Mouse (Mus musculus) stomach, embryonic 15.5 days (tissue): ENCODE results near the gene Urb1. TPM values are rescaled to one million over a fixed set of nuclear protein-coding genes. Genes with fewer than 3 reads are reported as not detected.

Experiments
- ATAC-seq: fragments of 200-750 bp; cut with Nextera tagmentation; 2 replicates; pipeline ENCODE4 v1.8.0; 2017; ENCODE audit warnings: low read depth, moderate number of reproducible peaks, moderate TSS enrichment; ENCODE audit not compliant: insufficient read depth, low FRiP score
- H3K27ac ChIP-seq: fragments of 300-500 bp; sonication (generic); 2 replicates; pipeline ENCODE4 v1.5.1; 2015; ENCODE audit warnings: mild to moderate bottlenecking, inconsistent platforms
- H3K27me3 ChIP-seq: fragments of 300-500 bp; sonication (generic); replicated peaks from 2 replicates; pipeline ENCODE4 v1.6.1; 2015; ENCODE audit warnings: inconsistent platforms
- H3K36me3 ChIP-seq: fragments of 300-500 bp; sonication (generic); 2 replicates; pipeline ENCODE4 v1.6.1; 2015; ENCODE audit warnings: inconsistent platforms
- H3K4me1 ChIP-seq: fragments of 300-500 bp; sonication (generic); 2 replicates; pipeline ENCODE4 v1.6.1; 2015; ENCODE audit warnings: inconsistent platforms
- H3K4me2 ChIP-seq: fragments of 300-500 bp; sonication (generic); 2 replicates; pipeline ENCODE4 v1.6.1; 2015; ENCODE audit warnings: mild to moderate bottlenecking, inconsistent platforms
- H3K4me3 ChIP-seq: fragments of 300-500 bp; sonication (generic); replicated peaks from 2 replicates; pipeline ENCODE4 v1.5.1; 2015; ENCODE audit warnings: inconsistent platforms
- H3K9ac ChIP-seq: fragments of 300-500 bp; sonication (generic); 2 replicates; pipeline ENCODE4 v1.6.1; 2015; ENCODE audit warnings: inconsistent platforms
- H3K9me3 ChIP-seq: fragments of 300-500 bp; sonication (generic); 2 replicates; pipeline ENCODE4 v1.6.1; 2016; ENCODE audit warnings: inconsistent platforms
- WGBS: fragments of 180-500 bp; shearing (Covaris S2); methylation state at CpG from one replicate; pipeline ENCODE4 v1.1.7; 2015; 5-methylcytosine and 5-hydroxymethylcytosine counted together
- polyA plus RNA-seq: library from polyadenylated mRNA; unstranded; fragments of >200 nt; fragmentation: Nextera tagmentation; extraction: Ambion mirVana; gene quantifications from 2 replicates; pipeline ENCODE4 v1.2.1, GENCODE M21; 2015

Gene Urb1
- polyA plus RNA-seq, 1 experiment from 2014 or later = 6.4 TPM

- H3K4me3 ChIP-seq = no peak overlapping the region
- no peaks in the 10 kb centered on the region for H3K27me3 ChIP-seq
- no peak overlapping the region for H3K4me2 ChIP-seq
- H3K4me1 ChIP-seq = no peaks in the 10 kb centered on the region
- H3K36me3 ChIP-seq = peaks cover 10% of the 10 kb centered on the region
- no peak overlapping the region for H3K27ac ChIP-seq
- ATAC-seq = peak; percentile 95
- H3K9ac ChIP-seq = no peak overlapping the region
- 44% methylated on average over 4 of the region's 4 CpGs for WGBS
- no peaks in the 10 kb centered on the region for H3K9me3 ChIP-seq
Observed at GRCm38 (mm10) chr16:90760515-90760914, 49.7 kb downstream of the Urb1 start.

DNA sequence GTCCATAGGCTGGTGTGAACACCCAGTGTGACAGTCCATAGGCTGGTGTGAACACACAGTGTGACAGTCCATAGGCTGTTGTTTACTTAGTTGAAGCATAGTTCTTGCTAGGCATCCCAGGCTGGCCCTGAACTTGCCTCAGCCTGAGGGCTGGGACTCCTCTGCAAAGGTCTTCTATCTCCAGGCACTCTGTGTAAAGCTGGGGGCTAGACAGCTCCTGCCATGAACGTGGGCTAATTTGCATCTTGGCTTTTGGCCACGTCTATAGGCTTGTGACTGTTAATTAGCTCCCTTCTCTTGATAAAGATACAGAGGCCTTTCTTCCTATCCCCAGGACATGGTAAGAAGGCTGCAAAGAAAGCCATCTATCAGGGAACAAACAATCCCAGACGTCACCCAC is 50.9 kb downstream of the Urb1 start:
- H3K36me3 ChIP-seq = peaks cover 12% of the 10 kb centered on the region
- WGBS = 50% methylated on average over 3 of the region's 3 CpGs

GRCm38 (mm10) chr16:90753386-90753941 is 56.7 kb downstream of the Urb1 start:
- no peak overlapping the region for H3K9ac ChIP-seq
- no peaks in the 10 kb centered on the region for H3K27me3 ChIP-seq
- H3K9me3 ChIP-seq = no peaks in the 10 kb centered on the region
- H3K4me1 ChIP-seq = no peaks in the 10 kb centered on the region
- ATAC-seq = no peak
- 93% methylated on average over 13 of the region's 13 CpGs for WGBS
- peaks cover 21% of the 10 kb centered on the region for H3K36me3 ChIP-seq
- H3K4me2 ChIP-seq = no peak overlapping the region
- no peak overlapping the region for H3K27ac ChIP-seq
- H3K4me3 ChIP-seq = no peak overlapping the region

More for the DNA sequence above, 50.9 kb downstream of the Urb1 start:
- ATAC-seq = no peak
- no peaks in the 10 kb centered on the region for H3K27me3 ChIP-seq
- H3K9me3 ChIP-seq = no peaks in the 10 kb centered on the region
- no peak overlapping the region for H3K4me2 ChIP-seq
- H3K9ac ChIP-seq = no peak overlapping the region
- H3K4me1 ChIP-seq = no peaks in the 10 kb centered on the region
- no peak overlapping the region for H3K4me3 ChIP-seq
- H3K27ac ChIP-seq = no peak overlapping the region

- no peak for ATAC-seq
- Histone ChIP-seq H3K4me1 (no peaks in the 10 kb centered on the region), H3K4me2 (no peak overlapping the region), H3K27ac (no peak overlapping the region), H3K9me3 (no peaks in the 10 kb centered on the region), H3K27me3 (no peaks in the 10 kb centered on the region), H3K4me3 (no peak overlapping the region), H3K36me3 (peaks cover 8% of the 10 kb centered on the region; the same call in 1 of the 2 replicates), H3K9ac (no peak overlapping the region)
- WGBS = 92% methylated on average over 7 of the region's 7 CpGs
Observed at GRCm38 (mm10) chr16:90748169-90748568, 62.0 kb downstream of the Urb1 start.

GRCm38 (mm10) chr16:90747143-90747542 is 63.1 kb downstream of the Urb1 start:
- Histone ChIP-seq H3K4me1 (no peaks in the 10 kb centered on the region), H3K27me3 (no peaks in the 10 kb centered on the region), H3K27ac (no peak overlapping the region), H3K36me3 (peaks cover under 1% of the 10 kb centered on the region; the same call in 1 of the 2 replicates), H3K9me3 (no peaks in the 10 kb centered on the region), H3K9ac (no peak overlapping the region), H3K4me2 (no peak overlapping the region), H3K4me3 (no peak overlapping the region)
- WGBS = 81% methylated on average over 6 of the region's 6 CpGs
- ATAC-seq = no peak

GRCm38 (mm10) chr16:90738092-90738956 is 71.9 kb downstream of the Urb1 start, which contains the start of gene Mrap:
TSS of gene Mrap (plus strand) at chr16:90738207.
- peak; percentile 62; the same call in 1 of the 2 replicates for ATAC-seq
- Histone ChIP-seq H3K4me1 (no peaks in the 10 kb centered on the region), H3K27ac (no peak within 1 kb of the TSS), H3K9ac (no peak within 1 kb of the TSS), H3K4me2 (no peak within 1 kb of the TSS), H3K4me3 (no peak within 1 kb of the TSS), H3K36me3 (no peaks in the 10 kb centered on the region), H3K9me3 (no peaks in the 10 kb centered on the region), H3K27me3 (no peaks in the 10 kb centered on the region)
- 70% methylated on average over 26 of the region's 26 CpGs for WGBS

DNA sequence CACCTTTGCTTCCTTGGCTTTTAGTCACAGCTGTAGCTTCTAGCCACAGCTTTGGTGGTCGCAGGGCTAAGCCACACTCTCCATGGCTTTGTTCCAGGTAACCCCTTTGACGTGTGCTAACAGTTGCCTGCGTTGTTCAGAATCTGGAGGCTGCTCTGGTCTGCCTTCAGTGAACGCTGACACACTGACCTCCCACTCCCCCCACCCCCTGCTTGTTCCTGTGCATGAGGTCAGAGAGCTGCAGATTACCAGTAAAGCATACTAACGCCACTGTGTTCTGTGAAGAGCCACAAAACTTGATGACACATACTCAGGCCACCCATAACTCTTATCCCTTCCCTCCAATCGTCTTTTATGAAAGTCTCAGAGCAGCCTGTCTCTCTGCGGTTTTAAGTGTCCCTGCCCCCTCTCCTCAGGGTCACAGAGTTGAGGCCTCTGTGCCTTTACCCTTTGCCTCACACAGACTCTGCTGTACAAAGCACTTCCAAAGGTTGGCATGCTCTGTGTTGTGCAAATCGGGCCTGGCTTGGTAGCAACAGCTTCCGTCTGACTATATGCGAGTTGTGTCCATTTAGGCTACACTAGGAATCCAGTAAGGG is 73.4 kb downstream of the Urb1 start:
- no peak overlapping the region for H3K9ac ChIP-seq
- H3K36me3 ChIP-seq = no peaks in the 10 kb centered on the region
- no peak for ATAC-seq
- H3K9me3 ChIP-seq = no peaks in the 10 kb centered on the region
- H3K27ac ChIP-seq = no peak overlapping the region
- WGBS = 52% methylated on average over 10 of the region's 10 CpGs
- no peaks in the 10 kb centered on the region for H3K27me3 ChIP-seq
- H3K4me3 ChIP-seq = no peak overlapping the region
- H3K4me2 ChIP-seq = no peak overlapping the region
- H3K4me1 ChIP-seq = no peaks in the 10 kb centered on the region

GRCm38 (mm10) chr16:90735611-90736010 is 74.6 kb downstream of the Urb1 start:
- Histone ChIP-seq H3K27me3 (no peaks in the 10 kb centered on the region), H3K4me1 (no peaks in the 10 kb centered on the region), H3K4me3 (no peak overlapping the region), H3K27ac (no peak overlapping the region), H3K36me3 (no peaks in the 10 kb centered on the region), H3K9ac (no peak overlapping the region), H3K4me2 (no peak overlapping the region), H3K9me3 (no peaks in the 10 kb centered on the region)
- ATAC-seq = no peak
- WGBS = 65% methylated on average over 4 of the region's 4 CpGs

DNA sequence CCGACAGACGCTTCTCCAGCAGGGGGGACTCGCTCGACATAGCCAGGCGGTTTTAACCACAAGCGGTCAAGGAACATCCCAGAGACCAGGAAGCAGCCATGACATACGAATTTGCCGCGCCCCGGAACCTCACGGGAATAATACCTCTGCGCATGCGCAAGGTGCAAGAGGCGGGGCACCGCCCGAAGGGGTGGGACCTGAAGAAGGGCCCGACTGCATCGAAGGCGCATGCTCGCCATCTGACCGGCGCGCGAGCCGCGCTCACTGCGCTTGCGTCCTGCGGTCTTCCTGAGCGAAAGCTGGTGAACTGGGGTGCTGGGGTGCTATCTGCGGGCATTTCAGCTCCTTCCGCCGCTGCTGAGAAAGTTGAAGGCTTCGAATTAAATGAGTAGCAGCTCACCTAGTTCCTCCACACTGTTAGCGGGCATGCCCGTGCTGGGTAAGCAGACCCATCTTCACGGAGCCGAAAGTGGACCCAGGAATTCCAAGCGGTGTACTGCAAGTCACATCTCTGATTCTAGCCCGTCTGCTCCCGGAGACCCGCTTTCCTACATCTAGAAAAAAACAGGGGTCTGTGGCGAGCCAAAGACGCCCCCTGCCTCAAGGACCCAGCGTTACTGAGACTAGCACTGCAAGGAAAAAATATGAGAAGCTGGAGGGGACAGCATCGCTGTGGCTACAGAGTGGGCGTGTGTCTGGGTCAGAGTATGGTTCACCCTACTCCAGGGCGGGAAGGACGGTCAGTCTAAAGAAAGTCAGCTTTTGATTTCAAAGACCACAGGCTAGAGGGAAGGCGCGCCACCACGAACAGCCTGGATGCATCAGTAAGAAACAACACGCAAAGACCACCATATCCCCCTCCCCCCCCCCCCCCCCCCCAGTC is 82.7 kb downstream of the Urb1 start, which contains the start of gene Mis18a:
Mis18a (minus strand) TSS at position 172 of the 883 bp plus-strand sequence.
- no peaks in the 10 kb centered on the region for H3K9me3 ChIP-seq
- H3K4me1 ChIP-seq = peaks cover 7% of the 10 kb centered on the region; the same call in 1 of the 2 replicates
- H3K27me3 ChIP-seq = no peaks in the 10 kb centered on the region
- H3K4me2 ChIP-seq = peak within 1 kb of the TSS; percentile 91
- H3K27ac ChIP-seq = 0 out of 2 replicates have a peak within 1 kb of the TSS, but pooled peaks have one; percentile 13
- ATAC-seq = peak; percentile 95
- H3K9ac ChIP-seq = peak within 1 kb of the TSS; percentile 63
- 1% methylated on average over 53 of the region's 53 CpGs for WGBS
- H3K4me3 ChIP-seq = peak within 1 kb of the TSS; percentile 58
- H3K36me3 ChIP-seq = no peaks in the 10 kb centered on the region

- ATAC-seq = peak; percentile 44; the same call in 1 of the 2 replicates
- H3K4me3 ChIP-seq = peak overlapping the region; percentile 58
- H3K9ac ChIP-seq = peak overlapping the region; percentile 63
- H3K4me1 ChIP-seq = peaks cover 7% of the 10 kb centered on the region; the same call in 1 of the 2 replicates
- 6% methylated on average over 38 of the region's 38 CpGs for WGBS
- no peak overlapping the region for H3K27ac ChIP-seq
- H3K9me3 ChIP-seq = no peaks in the 10 kb centered on the region
- H3K36me3 ChIP-seq = no peaks in the 10 kb centered on the region
- peak overlapping the region; percentile 91 for H3K4me2 ChIP-seq
- no peaks in the 10 kb centered on the region for H3K27me3 ChIP-seq
Observed at GRCm38 (mm10) chr16:90726600-90727227, 83.5 kb downstream of the Urb1 start.

- H3K9me3 ChIP-seq = no peaks in the 10 kb centered on the region
- ATAC-seq = no peak
- no peak overlapping the region for H3K27ac ChIP-seq
- no peak overlapping the region for H3K4me3 ChIP-seq
- H3K4me2 ChIP-seq = no peak overlapping the region
- H3K4me1 ChIP-seq = peaks cover 7% of the 10 kb centered on the region; the same call in 1 of the 2 replicates
- H3K27me3 ChIP-seq = no peaks in the 10 kb centered on the region
- H3K36me3 ChIP-seq = peaks cover 12% of the 10 kb centered on the region
- no peak overlapping the region for H3K9ac ChIP-seq
- 97% methylated on average over 4 of the region's 4 CpGs for WGBS
Observed at GRCm38 (mm10) chr16:90724051-90724450, 86.2 kb downstream of the Urb1 start.
